Mouse (Mus musculus) MEL (cell line): ENCODE results near the gene Fam180a. TPM values are rescaled to one million over a fixed set of nuclear protein-coding genes. Genes with fewer than 3 reads are reported as not detected.
A peak's percentile ranks its signal among the peaks of the same experiment; 100 is the strongest.

ENCODE experiments used
- DNase-seq: peaks from one replicate; pipeline ENCODE4 v3.0.0; 2011; ENCODE audit warnings: low read depth, low spot score
- H3K27ac ChIP-seq: 2 replicates; pipeline ENCODE4 v1.5.1; 2012; ENCODE audit warnings: low read depth, mild to moderate bottlenecking, control low read depth, low read length, moderate library complexity; ENCODE audit not compliant: control insufficient read depth
- H3K27me3 ChIP-seq, 2 experiments: fragments of 150-350 bp in 1 of 2; sonication (generic) in 1 of 2; 2 replicates each; pipeline ENCODE4 v1.6.1; 2012; ENCODE audit warnings: low read length in 2 of 2, mild to moderate bottlenecking in 2 of 2, improper control_type of control experiment in 1 of 2, moderate library complexity in 1 of 2; ENCODE audit not compliant: insufficient read depth in 2 of 2, control insufficient read depth in 1 of 2
- H3K36me3 ChIP-seq, 2 experiments: 2 replicates each; pipeline ENCODE4 v1.6.1; 2012 to 2014; ENCODE audit warnings: low read length in 2 of 2, improper control_type of control experiment in 1 of 2, inconsistent platforms in 1 of 2, mild to moderate bottlenecking in 1 of 2; ENCODE audit not compliant: insufficient read depth in 2 of 2, control insufficient read depth in 1 of 2
- H3K4me1 ChIP-seq, 2 experiments: fragments of 150-350 bp in 1 of 2; sonication (generic) in 1 of 2; 2 replicates each; pipeline ENCODE4 v1.6.1; 2012; ENCODE audit warnings: low read length in 2 of 2, improper control_type of control experiment in 1 of 2, mild to moderate bottlenecking in 1 of 2; ENCODE audit not compliant: insufficient read depth in 2 of 2, control insufficient read depth in 1 of 2
- H3K4me3 ChIP-seq, 2 experiments: fragments of 150-350 bp in 1 of 2; sonication (generic) in 1 of 2; 2 replicates each; pipeline ENCODE4 v1.5.1; 2012; ENCODE audit warnings: low read depth in 2 of 2, low read length in 2 of 2, mild to moderate bottlenecking in 2 of 2, moderate library complexity in 2 of 2, control low read depth in 1 of 2, improper control_type of control experiment in 1 of 2; ENCODE audit not compliant: control insufficient read depth in 1 of 2, insufficient read depth in 1 of 2
- H3K79me2 ChIP-seq: 2 replicates; pipeline ENCODE4 v1.6.1; 2012; ENCODE audit warnings: mild to moderate bottlenecking, low read length, moderate library complexity; ENCODE audit not compliant: control insufficient read depth, poor library complexity, insufficient read depth
- H3K9ac ChIP-seq: 2 replicates; pipeline ENCODE4 v1.6.1; 2012; ENCODE audit warnings: low read depth, mild to moderate bottlenecking, control low read depth, low read length, moderate library complexity; ENCODE audit not compliant: control insufficient read depth, poor library complexity, severe bottlenecking
- H3K9me3 ChIP-seq: fragments of 150-350 bp; sonication (generic); replicated peaks from 2 replicates; pipeline ENCODE4 v1.6.1; 2012; ENCODE audit warnings: mild to moderate bottlenecking, low read length, improper control_type of control experiment, moderate library complexity; ENCODE audit not compliant: insufficient read depth
- CHD1 ChIP-seq: IDR thresholded peaks from 2 replicates; pipeline ENCODE4 v1.6.1; 2012; ENCODE audit warnings: low read depth, mild to moderate bottlenecking, inconsistent platforms, low read length, improper control_type of control experiment
- CHD2 ChIP-seq: IDR thresholded peaks from 2 replicates; pipeline ENCODE4 v1.6.1; 2011; ENCODE audit warnings: low read length, improper control_type of control experiment
- CTCF ChIP-seq, 3 experiments: IDR thresholded peaks in 2 of 3; conservative IDR thresholded peaks in 1 of 3; 2 replicates each; pipeline ENCODE4 v1.5.1; 2011 to 2012; ENCODE audit warnings: low read length in 3 of 3, low read depth in 2 of 3, mild to moderate bottlenecking in 2 of 3, improper control_type of control experiment in 1 of 3, inconsistent platforms in 1 of 3, mixed read lengths in 1 of 3, moderate library complexity in 1 of 3; ENCODE audit not compliant: control insufficient read depth in 1 of 3, insufficient read depth in 1 of 3, poor library complexity in 1 of 3, severe bottlenecking in 1 of 3
- EP300 ChIP-seq, 2 experiments: IDR thresholded peaks; 2 replicates each; pipeline ENCODE4 v1.6.1; 2011; ENCODE audit warnings: improper control_type of control experiment in 2 of 2, low read length in 2 of 2, low read depth in 1 of 2, mild to moderate bottlenecking in 1 of 2
- ETS1 ChIP-seq: IDR thresholded peaks from 2 replicates; pipeline ENCODE4 v1.6.1; 2012; ENCODE audit warnings: low read depth, mild to moderate bottlenecking, inconsistent platforms, low read length, improper control_type of control experiment, moderate library complexity
- GABPA ChIP-seq: IDR thresholded peaks from 2 replicates; pipeline ENCODE4 v1.6.1; 2012; ENCODE audit warnings: low read depth, mild to moderate bottlenecking, inconsistent platforms, low read length, improper control_type of control experiment, moderate library complexity
- GATA1 ChIP-seq: IDR thresholded peaks from 2 replicates; pipeline ENCODE4 v1.6.1; 2011; ENCODE audit warnings: low read depth, low read length, improper control_type of control experiment
- HCFC1 ChIP-seq: IDR thresholded peaks from 2 replicates; pipeline ENCODE4 v1.6.1; 2012; ENCODE audit warnings: low read depth, mild to moderate bottlenecking, inconsistent platforms, low read length, improper control_type of control experiment, moderate library complexity
- JUND ChIP-seq: IDR thresholded peaks from 2 replicates; pipeline ENCODE4 v1.6.1; 2011; ENCODE audit warnings: low read depth, mild to moderate bottlenecking, improper control_type of control experiment, low read length
- MAFK ChIP-seq: IDR thresholded peaks from 2 replicates; pipeline ENCODE4 v1.6.1; 2011; ENCODE audit warnings: low read depth, mild to moderate bottlenecking, low read length, improper control_type of control experiment, borderline replicate concordance
- MAZ ChIP-seq: IDR thresholded peaks from 2 replicates; pipeline ENCODE4 v1.6.1; 2012; ENCODE audit warnings: low read depth, mild to moderate bottlenecking, inconsistent platforms, low read length, improper control_type of control experiment
- MEF2A ChIP-seq: IDR thresholded peaks from 2 replicates; pipeline ENCODE4 v1.6.1; 2014; ENCODE audit warnings: low read depth, mild to moderate bottlenecking, inconsistent platforms, low read length, improper control_type of control experiment; ENCODE audit not compliant: poor library complexity, insufficient replicate concordance, severe bottlenecking; ENCODE audit errors: extremely low read depth
- MXI1 ChIP-seq: IDR thresholded peaks from 2 replicates; pipeline ENCODE4 v1.6.1; 2011; ENCODE audit warnings: mild to moderate bottlenecking, low read depth, low read length, improper control_type of control experiment
- MYB ChIP-seq: IDR thresholded peaks from 2 replicates; pipeline ENCODE4 v1.6.1; 2011; ENCODE audit warnings: mild to moderate bottlenecking, low read depth, low read length, improper control_type of control experiment
- NELFE ChIP-seq: IDR thresholded peaks from 2 replicates; pipeline ENCODE4 v1.6.1; 2011; ENCODE audit warnings: low read depth, low read length, improper control_type of control experiment
- POLR2A ChIP-seq, 2 experiments: IDR thresholded peaks; 2 replicates each; pipeline ENCODE4 v1.6.1; 2011 to 2012; ENCODE audit warnings: low read length in 2 of 2, mild to moderate bottlenecking in 2 of 2, control low read depth in 1 of 2, improper control_type of control experiment in 1 of 2, low read depth in 1 of 2, moderate library complexity in 1 of 2; ENCODE audit not compliant: control insufficient read depth in 1 of 2, insufficient read depth in 1 of 2, poor library complexity in 1 of 2
- POLR2AphosphoS2 ChIP-seq: IDR thresholded peaks from 2 replicates; pipeline ENCODE4 v1.6.1; 2011; ENCODE audit warnings: low read length, improper control_type of control experiment
- POLR2AphosphoS5 ChIP-seq: IDR thresholded peaks from 2 replicates; pipeline ENCODE4 v1.6.1; 2012; ENCODE audit warnings: low read depth, borderline replicate concordance, mild to moderate bottlenecking, inconsistent platforms, low read length, moderate library complexity, mixed read lengths
- RAD21 ChIP-seq: IDR thresholded peaks from 2 replicates; pipeline ENCODE4 v1.6.1; 2011; ENCODE audit warnings: mild to moderate bottlenecking, low read depth, low read length, improper control_type of control experiment
- RCOR1 ChIP-seq: IDR thresholded peaks from 2 replicates; pipeline ENCODE4 v1.6.1; 2012; ENCODE audit warnings: low read depth, mild to moderate bottlenecking, inconsistent platforms, low read length, improper control_type of control experiment
- SIN3A ChIP-seq: IDR thresholded peaks from 2 replicates; pipeline ENCODE4 v1.6.1; 2012; ENCODE audit warnings: low read length, improper control_type of control experiment, inconsistent platforms
- SMC3 ChIP-seq: IDR thresholded peaks from 2 replicates; pipeline ENCODE4 v1.6.1; 2011; ENCODE audit warnings: low read depth, low read length, improper control_type of control experiment
- TAL1 ChIP-seq: IDR thresholded peaks from 2 replicates; pipeline ENCODE4 v1.6.1; 2012; ENCODE audit warnings: mild to moderate bottlenecking, inconsistent platforms, low read length, moderate library complexity, mixed read lengths
- TBP ChIP-seq: IDR thresholded peaks from 2 replicates; pipeline ENCODE4 v1.8.0; 2011; ENCODE audit warnings: low read depth, low read length, improper control_type of control experiment
- UBTF ChIP-seq: IDR thresholded peaks from 2 replicates; pipeline ENCODE4 v1.6.1; 2012; ENCODE audit warnings: low read depth, mild to moderate bottlenecking, inconsistent platforms, low read length, improper control_type of control experiment, moderate library complexity, borderline replicate concordance; ENCODE audit not compliant: insufficient read depth
- USF2 ChIP-seq, 2 experiments: IDR thresholded peaks; 2 replicates each; pipeline ENCODE4 v1.6.1; 2011 to 2012; ENCODE audit warnings: improper control_type of control experiment in 2 of 2, low read length in 2 of 2, borderline replicate concordance in 1 of 2, inconsistent platforms in 1 of 2, low read depth in 1 of 2, mild to moderate bottlenecking in 1 of 2; ENCODE audit not compliant: insufficient read depth in 1 of 2
- ZMIZ1 ChIP-seq: IDR thresholded peaks from 2 replicates; pipeline ENCODE4 v1.6.1; 2012; ENCODE audit warnings: low read depth, mild to moderate bottlenecking, inconsistent platforms, low read length, improper control_type of control experiment, moderate library complexity
- polyA plus RNA-seq, 2 experiments: library from polyadenylated mRNA; stranded (reverse) in 1 of 2; unstranded in 1 of 2; fragments of >175 nt in 1 of 2; fragments of >200 nt in 1 of 2; gene quantifications; 2 replicates each; pipeline versions ENCODE4 v1.2.1 to v1.2.4; 2012; ENCODE audit warnings: low replicate concordance in 2 of 2, low read depth in 1 of 2; ENCODE audit not compliant: insufficient read length in 2 of 2, insufficient read depth in 1 of 2, missing spikeins in 1 of 2
- total RNA-seq: library from RNA; depleted of rRNA; stranded (reverse); fragments of 300-350 nt; gene quantifications from 2 replicates; pipeline ENCODE4 v1.2.3, GENCODE M21; 2012

Gene Fam180a
- total and polyA plus RNA-seq, 3 experiments, result not detected

DNA sequence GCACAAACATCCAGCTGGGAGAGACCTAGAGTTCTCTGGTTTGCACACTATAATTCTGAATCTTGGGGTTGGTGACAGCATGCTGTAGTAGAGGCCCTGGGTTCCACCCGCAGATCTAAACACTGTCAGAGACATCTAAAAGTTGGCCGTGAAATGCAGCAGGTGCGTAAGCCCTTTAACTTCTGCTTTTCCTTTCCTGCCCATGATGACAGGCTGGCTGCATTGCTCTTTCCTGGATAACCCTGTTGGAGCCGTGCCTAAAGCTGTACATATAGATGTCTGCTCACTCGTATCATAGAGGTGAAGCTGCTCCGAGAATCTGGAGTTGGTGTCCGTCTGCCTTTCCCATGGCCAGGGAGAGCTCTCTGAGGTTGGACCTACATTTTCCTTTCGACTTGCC lies 26.9 kb upstream of the Fam180a start:
- no peak overlapping the region for H3K27ac ChIP-seq
- no peak overlapping the region for H3K9ac ChIP-seq
- no peak for TF ChIP-seq POLR2AphosphoS2
- TF ChIP-seq EP300 (IDR thresholded peaks at IDR 0.05; ENCODE audit: low read depth in 1 of 2, low read length in 2 of 2), result no peak
- TF ChIP-seq CHD1, result no peak
- no peak for TF ChIP-seq GABPA
- no peak for TF ChIP-seq UBTF
- no peak for TF ChIP-seq MAZ
- TF ChIP-seq USF2 (IDR thresholded peaks at IDR 0.05; ENCODE audit: borderline replicate concordance in 1 of 2, insufficient read depth in 1 of 2, low read depth in 1 of 2, low read length in 2 of 2), result no peak
- TF ChIP-seq POLR2A (IDR thresholded peaks at IDR 0.05; ENCODE audit: control insufficient read depth in 1 of 2, insufficient read depth in 1 of 2, low read depth in 1 of 2, low read length in 2 of 2, poor library complexity in 1 of 2), result no peak
- peak; percentile 7 for DNase-seq
- H3K4me3 ChIP-seq, result no peak overlapping the region
- no peaks in the 10 kb centered on the region for H3K36me3 ChIP-seq
- H3K9me3 ChIP-seq, result no peaks in the 10 kb centered on the region
- H3K4me1 ChIP-seq, result no peaks in the 10 kb centered on the region
- no peaks in the 10 kb centered on the region for H3K79me2 ChIP-seq
- H3K27me3 ChIP-seq, result no peaks in the 10 kb centered on the region; a peak in 2 of 4 replicates

DNA sequence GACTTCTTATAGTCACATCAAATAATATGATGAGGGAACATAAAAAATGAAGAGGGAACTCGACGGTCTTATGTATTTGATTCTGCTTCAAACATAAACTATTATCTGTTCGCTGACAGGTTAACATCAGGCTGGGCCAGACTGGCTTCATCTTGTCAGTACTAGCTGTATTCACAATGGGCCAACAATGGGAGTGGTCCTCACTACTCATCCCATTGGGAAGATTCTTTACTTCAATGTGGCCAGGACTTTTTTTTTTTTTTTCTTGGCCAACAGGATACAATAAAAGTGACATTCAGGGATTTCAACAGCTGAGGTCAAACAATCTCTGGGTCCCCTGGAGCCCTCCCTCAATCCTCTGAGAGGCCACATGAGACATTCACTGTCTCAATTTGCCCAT lies 25.9 kb upstream of the Fam180a start:
- no peaks in the 10 kb centered on the region for H3K36me3 ChIP-seq

DNA sequence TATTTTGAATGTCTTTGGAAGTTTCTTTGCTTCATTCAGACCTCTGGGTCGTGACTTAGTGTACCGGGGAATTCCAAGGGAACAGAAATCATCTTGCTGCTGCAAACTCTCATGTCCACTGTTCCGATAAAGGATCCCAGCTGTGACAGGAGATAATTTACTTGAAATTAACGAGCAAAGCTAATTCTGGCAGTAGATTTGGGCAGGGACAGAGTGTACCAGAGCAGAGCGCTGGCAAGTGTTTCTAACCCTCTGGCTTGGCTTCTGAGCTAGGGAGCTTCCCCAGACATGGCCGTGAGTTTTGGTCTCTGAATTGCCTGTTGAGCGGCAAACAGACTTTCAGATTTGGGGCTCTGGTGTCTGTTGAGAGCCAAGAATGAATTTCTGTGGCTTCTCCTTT lies 23.8 kb upstream of the Fam180a start:
- Histone ChIP-seq H3K27me3 (no peaks in the 10 kb centered on the region), H3K79me2 (no peaks in the 10 kb centered on the region), H3K27ac (no peak overlapping the region), H3K4me3 (no peak overlapping the region), H3K9ac (no peak overlapping the region), H3K9me3 (no peaks in the 10 kb centered on the region), H3K36me3 (no peaks in the 10 kb centered on the region), H3K4me1 (no peaks in the 10 kb centered on the region)
- DNase-seq, result no peak
- TF ChIP-seq POLR2AphosphoS2 (no peak), TBP (no peak), SMC3 (no peak), TAL1 (no peak), RCOR1 (no peak), USF2 (IDR thresholded peaks at IDR 0.05; ENCODE audit: borderline replicate concordance in 1 of 2, insufficient read depth in 1 of 2, low read depth in 1 of 2, low read length in 2 of 2) (no peak), JUND (no peak), GABPA (no peak), MAFK (no peak), POLR2AphosphoS5 (no peak), SIN3A (no peak), MYB (no peak), EP300 (IDR thresholded peaks at IDR 0.05; ENCODE audit: low read depth in 1 of 2, low read length in 2 of 2) (no peak), GATA1 (no peak), UBTF (no peak), MXI1 (no peak)

More for the DNA sequence above, 25.9 kb upstream of the Fam180a start:
- Histone ChIP-seq H3K79me2 (no peaks in the 10 kb centered on the region), H3K27ac (no peak overlapping the region), H3K9ac (no peak overlapping the region), H3K4me1 (no peaks in the 10 kb centered on the region), H3K9me3 (no peaks in the 10 kb centered on the region), H3K27me3 (no peaks in the 10 kb centered on the region; a peak in 2 of 4 replicates), H3K4me3 (no peak overlapping the region)
- TF ChIP-seq POLR2AphosphoS5 (no peak), MAZ (no peak), ZMIZ1 (no peak), HCFC1 (no peak), UBTF (no peak), ETS1 (no peak), MEF2A (no peak), CHD2 (no peak), CTCF (IDR thresholded peaks at IDR 0.05 in 2 of 3, conservative IDR thresholded peaks at IDR 0.05 in 1 of 3; ENCODE audit: control insufficient read depth in 1 of 3, insufficient read depth in 1 of 3, low read depth in 2 of 3, low read length in 3 of 3, poor library complexity in 1 of 3, severe bottlenecking in 1 of 3) (no peak), GABPA (no peak), TAL1 (no peak), RAD21 (no peak), JUND (no peak), NELFE (no peak), SMC3 (no peak)
- no peak for DNase-seq
